Mouse (Mus musculus) CH12.LX (cell line): ENCODE results near the gene Sertm1. TPM values are rescaled to one million over a fixed set of nuclear protein-coding genes. Genes with fewer than 3 reads are reported as not detected.

ENCODE experiments used
- DNase-seq: peaks from one replicate; pipeline ENCODE4 v3.0.0-alpha.2; 2013; ENCODE audit errors: extremely low read depth
- H3K27ac ChIP-seq: 2 replicates; pipeline ENCODE4 v1.5.1; 2012; ENCODE audit warnings: low read depth, mild to moderate bottlenecking, control low read depth, moderate library complexity; ENCODE audit not compliant: insufficient read depth
- H3K27me3 ChIP-seq: replicated peaks from 2 replicates; pipeline ENCODE3; 2012; ENCODE audit warnings: inconsistent platforms
- H3K36me3 ChIP-seq, 2 experiments: replicated peaks in 1 of 2; 2 replicates each; pipeline versions ENCODE3 to v1.6.1; 2012; ENCODE audit warnings: inconsistent platforms in 1 of 2, low read length in 1 of 2, mild to moderate bottlenecking in 1 of 2, mixed read lengths in 1 of 2, moderate library complexity in 1 of 2; ENCODE audit not compliant: control insufficient read depth in 1 of 2, insufficient read depth in 1 of 2
- H3K4me1 ChIP-seq, 2 experiments: 2 replicates each; pipeline ENCODE4 v1.6.1; 2012; ENCODE audit warnings: inconsistent platforms in 1 of 2, moderate library complexity in 1 of 2; ENCODE audit not compliant: insufficient read depth in 2 of 2, control insufficient read depth in 1 of 2
- H3K4me2 ChIP-seq: 2 replicates; pipeline ENCODE4 v1.6.1; 2012; ENCODE audit warnings: low read depth, mild to moderate bottlenecking, control low read depth; ENCODE audit not compliant: poor library complexity, insufficient read depth, severe bottlenecking
- H3K4me3 ChIP-seq, 3 experiments: fragments of 150-350 bp in 1 of 3; sonication (generic) in 1 of 3; replicated peaks in 1 of 3; 2 replicates each; pipeline versions ENCODE3 to v1.5.1; 2011 to 2012; ENCODE audit warnings: low read depth in 2 of 3, low read length in 2 of 3, mild to moderate bottlenecking in 2 of 3, moderate library complexity in 2 of 3, control low read depth in 1 of 3, improper control_type of control experiment in 1 of 3, inconsistent platforms in 1 of 3, mixed read lengths in 1 of 3; ENCODE audit not compliant: poor library complexity in 1 of 3
- H3K79me2 ChIP-seq: replicated peaks from 2 replicates; pipeline ENCODE4 v1.6.1; 2012; ENCODE audit warnings: mild to moderate bottlenecking, moderate library complexity; ENCODE audit not compliant: control insufficient read depth, poor library complexity, insufficient read depth, severe bottlenecking; ENCODE audit errors: extremely low read depth
- H3K9ac ChIP-seq: 2 replicates; pipeline ENCODE4 v1.6.1; 2012; ENCODE audit warnings: low read depth, mild to moderate bottlenecking, control low read depth, moderate library complexity; ENCODE audit not compliant: insufficient read depth
- H3K9me3 ChIP-seq: replicated peaks from 2 replicates; pipeline ENCODE3; 2012; ENCODE audit warnings: low read length, inconsistent platforms, mixed read lengths
- BHLHE40 ChIP-seq: IDR thresholded peaks from 2 replicates; pipeline ENCODE4 v1.6.1; 2011; ENCODE audit warnings: mild to moderate bottlenecking, low read depth, low read length, improper control_type of control experiment
- CHD1 ChIP-seq: IDR thresholded peaks from 2 replicates; pipeline ENCODE4 v1.6.1; 2012; ENCODE audit warnings: low read depth, low read length, improper control_type of control experiment, inconsistent platforms
- ELF1 ChIP-seq: IDR thresholded peaks from 2 replicates; pipeline ENCODE4 v1.6.1; 2014; ENCODE audit warnings: low read depth, mild to moderate bottlenecking, inconsistent platforms, low read length, improper control_type of control experiment
- EP300 ChIP-seq: IDR thresholded peaks from 2 replicates; pipeline ENCODE4 v1.6.1; 2011; ENCODE audit warnings: low read length, improper control_type of control experiment
- GABPA ChIP-seq: IDR thresholded peaks from 2 replicates; pipeline ENCODE4 v1.6.1; 2012; ENCODE audit warnings: low read depth, low read length, improper control_type of control experiment, inconsistent platforms; ENCODE audit not compliant: insufficient replicate concordance
- HCFC1 ChIP-seq: IDR thresholded peaks from 2 replicates; pipeline ENCODE4 v1.6.1; 2012; ENCODE audit warnings: low read depth, mild to moderate bottlenecking, inconsistent platforms, low read length, improper control_type of control experiment
- JUND ChIP-seq: conservative IDR thresholded peaks from 2 replicates; pipeline ENCODE4 v1.6.1; 2011; ENCODE audit warnings: low read depth, low read length, improper control_type of control experiment
- KAT2A ChIP-seq: IDR thresholded peaks from 2 replicates; pipeline ENCODE4 v1.6.1; 2012; ENCODE audit warnings: low read length, improper control_type of control experiment, inconsistent platforms; ENCODE audit not compliant: insufficient replicate concordance
- MAX ChIP-seq: IDR thresholded peaks from 2 replicates; pipeline ENCODE4 v1.6.1; 2011; ENCODE audit warnings: low read length, improper control_type of control experiment
- MAZ ChIP-seq: IDR thresholded peaks from 2 replicates; pipeline ENCODE4 v1.6.1; 2012; ENCODE audit warnings: low read depth, mild to moderate bottlenecking, inconsistent platforms, low read length, improper control_type of control experiment, moderate library complexity
- MEF2A ChIP-seq: IDR thresholded peaks from 2 replicates; pipeline ENCODE4 v1.6.1; 2014; ENCODE audit warnings: low read depth, mild to moderate bottlenecking, inconsistent platforms, low read length, improper control_type of control experiment, borderline replicate concordance
- MYC ChIP-seq: IDR thresholded peaks from 2 replicates; pipeline ENCODE4 v1.6.1; 2011; ENCODE audit warnings: low read depth, mild to moderate bottlenecking, improper control_type of control experiment, low read length
- NELFE ChIP-seq: IDR thresholded peaks from 2 replicates; pipeline ENCODE4 v1.6.1; 2011; ENCODE audit warnings: low read depth, low read length, improper control_type of control experiment
- NRF1 ChIP-seq: IDR thresholded peaks from 2 replicates; pipeline ENCODE4 v1.6.1; 2014; ENCODE audit warnings: low read depth, mild to moderate bottlenecking, inconsistent platforms, low read length, improper control_type of control experiment, moderate library complexity
- POLR2A ChIP-seq: IDR thresholded peaks from 2 replicates; pipeline ENCODE4 v1.6.1; 2011; ENCODE audit warnings: low read depth, mild to moderate bottlenecking, improper control_type of control experiment, low read length
- POLR2AphosphoS2 ChIP-seq: IDR thresholded peaks from 2 replicates; pipeline ENCODE4 v1.6.1; 2011; ENCODE audit warnings: low read depth, low read length, improper control_type of control experiment
- RAD21 ChIP-seq: IDR thresholded peaks from 2 replicates; pipeline ENCODE4 v1.6.1; 2011; ENCODE audit warnings: low read depth, mild to moderate bottlenecking, low read length, improper control_type of control experiment, moderate library complexity
- TBP ChIP-seq: conservative IDR thresholded peaks from 2 replicates; pipeline ENCODE4 v1.6.1; 2011; ENCODE audit warnings: low read depth, low read length, improper control_type of control experiment
- TCF12 ChIP-seq: IDR thresholded peaks from 2 replicates; pipeline ENCODE4 v1.6.1; 2014; ENCODE audit warnings: low read depth, mild to moderate bottlenecking, inconsistent platforms, low read length, improper control_type of control experiment
- USF2 ChIP-seq: conservative IDR thresholded peaks from 2 replicates; pipeline ENCODE4 v1.6.1; 2011; ENCODE audit warnings: low read depth, low read length, improper control_type of control experiment
- ZC3H11A ChIP-seq: IDR thresholded peaks from 2 replicates; pipeline ENCODE4 v1.6.1; 2012; ENCODE audit warnings: low read depth, mild to moderate bottlenecking, inconsistent platforms, low read length, improper control_type of control experiment
- ZKSCAN1 ChIP-seq: IDR thresholded peaks from 2 replicates; pipeline ENCODE4 v1.6.1; 2012; ENCODE audit warnings: low read depth, inconsistent platforms, low read length, improper control_type of control experiment, borderline replicate concordance
- ZNF384 ChIP-seq: IDR thresholded peaks from 2 replicates; pipeline ENCODE4 v1.6.1; 2012; ENCODE audit warnings: low read depth, low read length, improper control_type of control experiment, inconsistent platforms
- dilution Hi-C: fragments of 300-500 bp; cut with MboI; formaldehyde crosslinking; loops from 2 replicates; pipeline ENCODE4 v1.14.3; 2020; ENCODE audit warnings: low sequenced_read_pairs; ENCODE audit not compliant: extremely low pct_unique_long_range_greater_than_20kb, extremely low pct_ligation_motif_present
- in situ Hi-C: fragments of 300-500 bp; cut with MboI; formaldehyde crosslinking; loops from 3 replicates; pipeline ENCODE4 v1.14.3; 2019; ENCODE audit warnings: low sequenced_read_pairs, low pct_ligation_motif_present, low pct_unique_long_range_greater_than_20kb, mixed read lengths
- polyA plus RNA-seq: library from polyadenylated mRNA; unstranded; fragments of >175 nt; gene quantifications from 2 replicates; pipeline ENCODE4 v1.2.1, GENCODE M21; 2012; ENCODE audit warnings: low read depth; ENCODE audit not compliant: insufficient read length
- total RNA-seq, 2 experiments: library from RNA; depleted of rRNA; stranded (reverse); fragments of 300-350 nt in 1 of 2; fragments of >200 nt in 1 of 2; gene quantifications; 2 replicates each; pipeline ENCODE4 v1.2.3; 2012 to 2014

Gene Sertm1
- total and polyA plus RNA-seq, 3 experiments = not detected

- no peaks in the 10 kb centered on the region for H3K79me2 ChIP-seq
- peaks cover 7% of the 10 kb centered on the region for H3K27me3 ChIP-seq
- H3K4me3 ChIP-seq = no peak overlapping the region
- dilution Hi-C loops = no loop called here
- H3K36me3 ChIP-seq = no peaks in the 10 kb centered on the region
- DNase-seq = no peak
- no peaks in the 10 kb centered on the region for H3K9me3 ChIP-seq
- H3K27ac ChIP-seq = no peak overlapping the region
- in situ Hi-C loops = no loop called here
- no peak overlapping the region for H3K9ac ChIP-seq
- TF ChIP-seq RAD21 = no peak
- no peak for TF ChIP-seq HCFC1
- no peak for TF ChIP-seq TBP
- TF ChIP-seq ZKSCAN1 = no peak
- no peak for TF ChIP-seq BHLHE40
- no peak for TF ChIP-seq USF2
- TF ChIP-seq CHD1 = no peak
- TF ChIP-seq EP300 = no peak
- no peak for TF ChIP-seq ZC3H11A
- no peak for TF ChIP-seq ZNF384
- H3K4me2 ChIP-seq = no peak overlapping the region
- no peaks in the 10 kb centered on the region for H3K4me1 ChIP-seq
Measured at GRCm38 (mm10) chr3:54894891-54895290, 20.8 kb downstream of the Sertm1 start.

- Histone ChIP-seq H3K9me3 (no peaks in the 10 kb centered on the region), H3K79me2 (no peaks in the 10 kb centered on the region), H3K27me3 (peaks cover 11% of the 10 kb centered on the region), H3K36me3 (no peaks in the 10 kb centered on the region), H3K27ac (no peak overlapping the region), H3K4me2 (no peak overlapping the region), H3K4me1 (no peaks in the 10 kb centered on the region), H3K9ac (no peak overlapping the region), H3K4me3 (no peak overlapping the region)
- no peak for DNase-seq
- in situ Hi-C loops = no loop called here
- dilution Hi-C loops = no loop called here
- TF ChIP-seq ELF1 = no peak
- TF ChIP-seq EP300 = no peak
- no peak for TF ChIP-seq POLR2A
- no peak for TF ChIP-seq TCF12
- TF ChIP-seq MAZ = no peak
- no peak for TF ChIP-seq POLR2AphosphoS2
- no peak for TF ChIP-seq NRF1
- no peak for TF ChIP-seq ZKSCAN1
- TF ChIP-seq JUND = no peak
- TF ChIP-seq MEF2A = no peak
- TF ChIP-seq ZC3H11A = no peak
- TF ChIP-seq KAT2A = no peak
- TF ChIP-seq GABPA = no peak
- no peak for TF ChIP-seq RAD21
- TF ChIP-seq ZNF384 = no peak
- no peak for TF ChIP-seq MYC
- TF ChIP-seq NELFE = no peak
- no peak for TF ChIP-seq MAX
Measured at GRCm38 (mm10) chr3:54892218-54892617, 23.5 kb downstream of the Sertm1 start.
